Mouse (Mus musculus) ES-E14 (cell line): ENCODE measurements at regions not wholly inside any gene's neighbourhood (a gene's known extent, or its start where the extent isn't known, plus 50 kb on each side); places are given as distances from the start of the nearest gene placed in this dataset.

Experiments
- DNase-seq: peaks from one replicate; pipeline ENCODE4 v3.0.0-alpha.2; 2013; ENCODE audit warnings: low read depth, low spot score
- H3K27ac ChIP-seq: 2 replicates; pipeline ENCODE4 v1.5.1; 2012; ENCODE audit warnings: low read depth, mild to moderate bottlenecking, low read length, moderate library complexity, mixed read lengths; ENCODE audit not compliant: poor library complexity, insufficient read depth, severe bottlenecking
- H3K36me3 ChIP-seq: 2 replicates; pipeline ENCODE4 v1.6.1; 2012; ENCODE audit warnings: mild to moderate bottlenecking, low read length, moderate library complexity, mixed read lengths; ENCODE audit not compliant: control insufficient read depth, poor library complexity, insufficient read depth, severe bottlenecking
- H3K4me1 ChIP-seq, 2 experiments: fragments of 150-350 bp in 1 of 2; sonication (generic) in 1 of 2; 2 replicates each; pipeline ENCODE4 v1.6.1; 2012; ENCODE audit warnings: low read length in 2 of 2, mild to moderate bottlenecking in 1 of 2, mixed read lengths in 1 of 2; ENCODE audit not compliant: control insufficient read depth in 2 of 2, insufficient read depth in 2 of 2, poor library complexity in 1 of 2
- H3K4me3 ChIP-seq, 2 experiments: fragments of 150-350 bp in 1 of 2; sonication (generic) in 1 of 2; 2 replicates each; pipeline ENCODE4 v1.5.1; 2012; ENCODE audit warnings: low read length in 2 of 2, low read depth in 1 of 2, mild to moderate bottlenecking in 1 of 2, mixed read lengths in 1 of 2; ENCODE audit not compliant: insufficient read depth in 1 of 2, poor library complexity in 1 of 2, severe bottlenecking in 1 of 2
- H3K9ac ChIP-seq: 2 replicates; pipeline ENCODE4 v1.6.1; 2012; ENCODE audit warnings: low read depth, mild to moderate bottlenecking, low read length, mixed read lengths; ENCODE audit not compliant: poor library complexity, insufficient read depth, severe bottlenecking
- H3K9me3 ChIP-seq: fragments of 150-350 bp; sonication (generic); 2 replicates; pipeline ENCODE4 v1.6.1; 2012; ENCODE audit warnings: low read depth, mild to moderate bottlenecking, low read length; ENCODE audit not compliant: control insufficient read depth, insufficient read depth
- CHD2 ChIP-seq: IDR thresholded peaks from 2 replicates; pipeline ENCODE4 v1.6.1; 2014; ENCODE audit warnings: mild to moderate bottlenecking, low read depth, low read length, inconsistent platforms
- HCFC1 ChIP-seq: IDR thresholded peaks from 2 replicates; pipeline ENCODE4 v1.6.1; 2012; ENCODE audit warnings: low read length, inconsistent platforms, borderline replicate concordance; ENCODE audit not compliant: insufficient read depth
- MAFK ChIP-seq: IDR thresholded peaks from 2 replicates; pipeline ENCODE4 v1.6.1; 2014; ENCODE audit warnings: mild to moderate bottlenecking, low read depth, low read length, inconsistent platforms; ENCODE audit not compliant: insufficient read depth
- ZC3H11A ChIP-seq: IDR thresholded peaks from 2 replicates; pipeline ENCODE4 v1.6.1; 2012; ENCODE audit warnings: low read depth, mild to moderate bottlenecking, inconsistent platforms, low read length, borderline replicate concordance
- ZNF384 ChIP-seq: IDR thresholded peaks from 2 replicates; pipeline ENCODE4 v1.6.1; 2012; ENCODE audit warnings: low read depth, low read length, inconsistent platforms
- in situ Hi-C, 2 experiments: fragments of 600-800 bp; cut with MboI; formaldehyde crosslinking; loops; one replicate each; pipeline ENCODE4 v1.15.1; 2025; ENCODE audit warnings: low sequenced_read_pairs in 2 of 2, inconsistent platforms in 1 of 2; ENCODE audit not compliant: unreplicated experiment in 2 of 2

DNA sequence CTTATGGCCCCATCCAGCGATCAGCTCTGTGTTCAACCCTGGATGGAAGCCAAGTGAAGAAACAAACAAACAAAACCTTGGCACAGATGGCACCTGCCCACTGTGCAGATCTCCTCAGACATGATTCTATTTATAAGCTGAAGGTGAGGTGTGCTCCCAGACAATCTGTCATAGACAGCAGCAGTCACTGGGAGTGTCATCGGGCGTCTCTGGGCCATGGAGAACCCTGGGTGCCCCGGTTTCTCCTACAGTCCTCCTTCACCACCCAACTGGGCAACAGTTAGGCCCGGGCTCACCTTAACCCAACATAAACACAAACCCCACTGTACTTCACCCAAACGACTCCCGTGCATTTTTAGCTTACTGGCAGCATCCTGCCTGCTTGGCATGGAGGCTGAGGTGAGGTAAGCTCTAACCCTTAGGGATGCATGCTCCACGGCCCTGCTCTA is 160.6 kb upstream of the Irf2bp2 start:
- no peak overlapping the region for H3K4me3 ChIP-seq
- H3K9ac ChIP-seq, result no peak overlapping the region
- H3K4me1 ChIP-seq, result peaks cover 2 to 3% of the 10 kb centered on the region in 2 experiments; a peak in 2 of 4 replicates
- no peak for DNase-seq
- in situ Hi-C loops, result no loop called here
- H3K9me3 ChIP-seq, result no peaks in the 10 kb centered on the region
- TF ChIP-seq MAFK, result no peak
- no peaks in the 10 kb centered on the region for H3K36me3 ChIP-seq
- H3K27ac ChIP-seq, result no peak overlapping the region

DNA sequence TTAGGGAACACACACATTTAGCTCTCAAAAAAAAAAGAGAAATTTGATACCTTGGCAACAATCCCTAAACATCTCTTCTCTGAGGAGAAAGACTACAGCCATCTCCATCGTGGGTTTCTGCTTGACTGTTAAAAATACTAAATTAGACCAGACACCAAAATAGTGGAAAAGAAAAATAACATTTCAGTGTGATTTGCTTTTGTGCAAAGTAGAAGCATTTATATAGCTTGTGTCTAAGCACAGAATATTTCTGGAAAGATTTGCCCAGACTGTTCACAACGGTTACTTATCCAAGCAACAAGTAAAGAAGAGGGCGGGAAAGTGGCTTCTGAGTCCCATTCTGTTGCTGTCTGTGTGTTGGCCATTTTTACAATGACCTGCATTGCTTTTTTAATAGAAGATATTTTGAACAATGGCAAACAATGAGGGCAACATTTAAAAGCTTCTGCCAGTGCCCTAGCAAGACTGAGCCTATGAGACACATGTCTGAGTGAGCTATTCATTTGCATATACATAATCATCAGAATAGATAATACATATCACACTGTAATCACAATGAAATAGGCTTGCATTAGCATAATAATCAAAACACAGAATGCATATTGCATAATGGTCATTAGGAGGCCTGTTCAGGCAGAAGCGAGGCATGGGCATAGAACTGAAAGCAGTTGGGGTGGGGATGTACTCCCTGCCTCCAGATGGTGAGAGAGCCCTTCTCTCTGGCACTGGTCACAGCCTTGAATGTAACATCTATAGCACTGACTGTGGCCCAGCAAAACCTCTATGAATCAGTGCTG is 159.5 kb upstream of the Irf2bp2 start:
- no peak for DNase-seq
- Histone ChIP-seq H3K9me3 (no peaks in the 10 kb centered on the region), H3K27ac (no peak overlapping the region), H3K4me1 (peaks cover 2 to 3% of the 10 kb centered on the region in 2 experiments; a peak in 1 of 4 replicates), H3K4me3 (no peak overlapping the region), H3K36me3 (no peaks in the 10 kb centered on the region), H3K9ac (no peak overlapping the region)
- no peak for TF ChIP-seq ZC3H11A
- TF ChIP-seq MAFK, result no peak
- in situ Hi-C loops, result no loop called here

DNA sequence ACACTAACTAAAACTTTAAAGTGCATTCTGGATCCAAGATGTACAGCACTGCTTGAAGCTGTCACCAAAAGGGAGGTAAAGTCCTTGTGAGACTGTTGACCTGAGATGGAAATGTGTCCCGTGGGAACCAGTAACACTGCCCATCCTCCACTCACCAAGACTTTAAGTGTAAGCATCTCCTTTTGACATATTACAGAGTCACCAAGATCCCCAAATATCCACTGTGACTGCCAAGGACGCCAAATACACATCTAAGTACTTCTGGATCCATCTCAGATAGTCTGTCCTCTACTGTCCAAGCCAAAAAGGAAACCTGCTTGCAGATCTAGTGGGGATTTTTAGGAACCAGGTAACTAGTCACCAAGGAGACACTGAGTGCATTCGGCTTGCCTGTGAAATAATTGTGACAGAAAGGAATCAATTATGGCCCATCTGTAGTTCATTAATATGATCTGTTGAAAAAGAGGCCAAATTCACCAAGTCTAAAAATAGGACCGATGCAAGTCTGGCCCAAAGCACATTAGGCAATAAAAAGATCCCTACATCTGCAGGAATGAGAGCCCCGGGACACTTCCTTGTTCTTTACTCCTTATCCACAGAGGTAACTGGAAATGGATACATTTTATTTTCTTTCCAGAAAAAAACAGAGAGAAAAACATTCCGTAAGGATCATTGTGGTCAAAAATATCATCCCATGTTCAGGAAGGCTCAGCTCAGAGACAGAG is 157.8 kb upstream of the Irf2bp2 start:
- no peak for TF ChIP-seq ZC3H11A
- no peak for TF ChIP-seq HCFC1
- no peak for TF ChIP-seq ZNF384
- TF ChIP-seq MAFK, result no peak
- TF ChIP-seq CHD2, result no peak
- Histone ChIP-seq H3K27ac (no peak overlapping the region), H3K9ac (no peak overlapping the region), H3K4me3 (no peak overlapping the region), H3K36me3 (no peaks in the 10 kb centered on the region), H3K9me3 (no peaks in the 10 kb centered on the region), H3K4me1 (peaks cover 2 to 3% of the 10 kb centered on the region in 2 experiments; a peak in 1 of 4 replicates)
- no peak for DNase-seq
- in situ Hi-C loops, result no loop called here

DNA sequence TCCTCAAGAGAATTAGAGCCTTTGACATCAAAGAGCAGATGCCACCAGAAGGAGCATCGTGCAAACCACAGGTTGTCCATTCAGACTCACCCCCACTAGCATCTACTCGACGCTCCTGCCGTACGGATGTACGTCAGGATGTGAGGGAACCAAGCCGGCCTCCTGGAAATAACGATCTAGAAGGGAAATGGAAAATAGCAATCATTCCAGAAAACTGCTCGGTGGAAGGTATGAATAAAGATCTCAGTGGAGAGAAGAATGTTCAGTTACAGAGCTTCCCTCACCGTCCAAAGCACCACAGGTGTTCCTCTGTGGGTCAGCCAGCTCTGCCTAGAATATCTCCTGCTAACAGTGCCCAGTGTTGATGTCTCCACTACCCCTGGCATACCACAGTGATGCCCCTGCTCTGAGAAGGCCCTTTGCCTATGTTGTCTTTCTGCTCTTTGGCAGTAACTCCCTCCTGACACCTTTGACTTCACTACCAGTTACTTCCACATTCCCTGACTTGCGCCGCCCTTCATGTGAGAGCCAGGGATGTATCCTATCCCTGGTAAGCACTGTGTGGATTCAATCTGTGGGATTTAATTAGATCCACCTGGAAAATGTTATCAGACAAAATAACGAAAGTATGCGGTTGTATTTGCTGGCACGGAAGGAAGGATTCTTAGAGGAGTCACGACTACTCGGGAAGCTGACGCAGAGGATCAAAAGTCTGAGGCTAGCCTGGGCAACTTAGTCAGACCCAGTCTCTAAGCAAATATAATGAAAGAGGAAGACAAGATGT is 152.4 kb upstream of the Irf2bp2 start:
- in situ Hi-C loops, result no loop called here
- Histone ChIP-seq H3K9ac (no peak overlapping the region), H3K4me3 (no peak overlapping the region), H3K27ac (no peak overlapping the region), H3K4me1 (0 out of 4 replicates have a peak, but pooled peaks cover 0 to 2% of the 10 kb centered on the region in 2 experiments), H3K9me3 (no peaks in the 10 kb centered on the region), H3K36me3 (no peaks in the 10 kb centered on the region)
- no peak for TF ChIP-seq ZNF384
- TF ChIP-seq CHD2, result no peak
- DNase-seq, result no peak
